Mouse (Mus musculus) heart, adult 10 weeks (tissue): ENCODE measurements around the gene Ccdc116. TPM values are rescaled to one million over a fixed set of nuclear protein-coding genes. Genes with fewer than 3 reads are reported as not detected.

Experiments
- polyA plus RNA-seq: library from polyadenylated mRNA; stranded (reverse); fragments of 350-450 nt; fragmentation: Illumina TruSeq; extraction: RNeasy Lipid Tissue Mini Kit (QIAGEN cat#74804); gene quantifications from one replicate; pipeline ENCODE4 v1.2.3, GENCODE M21; 2014; ENCODE audit warnings: low read depth, low replicate concordance

Gene Ccdc116
- 0.10 TPM for polyA plus RNA-seq

DNA sequence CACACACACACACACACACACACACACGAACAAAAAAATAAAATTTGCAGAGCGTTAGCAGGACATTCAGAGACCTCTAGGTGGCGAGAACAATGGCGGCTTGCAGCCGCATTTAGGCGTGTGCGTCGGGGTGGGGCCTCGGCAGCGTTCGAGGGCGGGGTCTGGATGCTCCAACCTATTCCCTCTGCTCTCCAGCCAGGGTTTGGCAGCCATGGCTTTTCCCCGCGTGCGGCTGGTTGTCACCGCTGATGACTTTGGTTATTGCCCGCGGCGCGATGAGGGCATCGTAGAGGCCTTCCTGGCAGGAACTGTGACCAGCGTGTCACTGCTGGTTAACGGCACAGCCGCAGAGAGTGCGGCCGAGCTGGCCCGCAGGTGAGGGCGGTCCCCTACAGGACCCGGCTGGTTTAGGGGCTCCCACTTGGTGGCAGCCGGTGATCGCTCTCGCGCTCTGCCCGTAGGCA, at the start of gene Ccdc116:
TSS of gene Ccdc116 (minus strand) at position 458 of the 464 bp plus-strand sequence.

DNA sequence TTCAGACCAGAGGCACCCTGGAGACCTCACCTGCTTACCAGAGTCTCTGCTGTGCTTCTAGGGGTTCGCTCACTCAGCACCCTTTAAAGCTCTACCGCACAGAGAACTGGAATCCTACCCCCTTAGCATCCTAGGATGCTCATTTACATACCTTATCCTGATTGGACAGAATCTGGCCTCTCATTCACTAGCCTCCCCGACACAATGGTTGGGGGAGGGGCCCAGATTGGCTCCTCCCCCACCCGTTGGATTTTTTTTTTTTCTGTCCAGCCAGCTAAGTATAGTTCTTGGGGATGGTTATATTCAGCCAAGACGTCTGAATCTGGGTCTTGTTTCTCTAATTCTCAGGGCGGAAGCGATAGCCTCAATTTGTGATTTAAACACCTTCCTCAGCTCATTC, 2.7 kb downstream of the Ccdc116 start, which contains the start of gene Ydjc:
TSS of gene Ydjc (plus strand) at position 283 of the 400 bp plus-strand sequence.

DNA sequence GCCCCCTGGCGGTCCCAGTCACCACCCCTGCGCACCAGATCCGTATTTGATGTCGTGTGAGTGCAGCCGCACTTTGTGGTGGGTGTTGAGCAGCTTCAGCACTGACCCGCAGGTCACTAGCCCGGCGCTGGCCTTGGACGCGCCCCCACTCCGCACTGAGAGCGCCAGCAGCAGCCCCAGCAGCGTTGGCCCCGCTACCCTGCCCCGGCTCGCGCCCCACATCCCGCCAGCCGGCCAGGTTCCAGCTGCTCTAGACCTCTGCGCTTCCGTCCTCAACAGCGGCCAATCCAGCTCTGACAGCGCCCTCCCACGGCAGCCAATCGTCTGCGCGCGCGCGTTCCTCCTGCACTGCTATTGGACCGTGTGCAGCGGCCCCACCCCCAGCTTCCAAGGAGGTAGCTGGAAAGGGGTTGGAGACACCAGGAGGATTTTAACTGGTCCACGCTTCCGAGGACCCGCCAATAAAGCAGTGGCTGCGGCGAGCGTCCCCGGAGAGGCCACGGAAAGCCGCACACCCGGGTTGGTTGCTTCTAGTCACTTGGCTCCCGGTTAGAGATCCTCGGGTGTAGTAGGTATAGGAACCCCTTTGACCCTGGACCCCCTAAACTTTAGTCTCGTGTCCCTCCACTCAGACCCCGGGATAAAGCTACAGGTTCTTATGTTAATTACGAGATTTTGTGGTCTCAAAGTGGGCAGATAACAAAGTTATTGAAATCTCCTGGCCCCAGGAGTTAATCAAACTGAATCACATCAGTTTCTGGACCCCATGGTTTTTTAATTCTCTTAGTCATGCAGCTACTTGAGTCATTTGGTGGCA, 14.7 kb downstream of the Ccdc116 start, which contains the start of gene Sdf2l1:
TSS of gene Sdf2l1 (minus strand) at position 295 of the 817 bp plus-strand sequence.

DNA sequence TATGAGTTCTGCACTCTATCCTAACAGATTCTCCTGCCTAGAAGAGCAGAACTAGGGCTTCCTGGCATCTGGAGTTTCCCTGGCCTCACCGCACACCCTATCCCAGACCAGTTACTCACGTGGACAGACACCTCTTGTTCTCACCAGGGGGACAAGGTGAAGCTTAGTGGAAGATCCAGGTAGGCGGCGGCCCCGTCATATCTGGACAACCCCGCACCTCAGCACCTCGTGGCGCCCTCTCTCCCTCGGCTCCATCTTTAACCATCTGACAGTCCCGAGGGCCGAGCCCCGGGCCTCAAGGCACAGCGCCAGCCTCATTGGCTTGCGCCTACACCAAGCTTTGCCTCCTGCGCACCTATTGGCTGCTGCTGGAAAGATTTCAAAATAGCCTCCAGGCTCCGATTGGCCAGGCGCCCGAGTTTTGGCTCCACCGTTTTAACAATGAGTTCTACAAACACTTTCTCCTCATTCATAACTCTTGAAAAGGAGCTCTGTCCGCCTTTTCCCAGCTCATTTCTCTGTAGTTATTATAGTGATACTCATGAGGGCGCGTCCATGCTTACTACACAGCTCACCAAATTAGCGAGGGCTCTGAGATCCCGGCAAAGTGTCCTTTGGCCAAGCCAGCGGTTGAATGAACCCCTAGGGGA, 22.0 kb downstream of the Ccdc116 start, which contains the start of gene 2610318N02Rik:
TSS of gene 2610318N02Rik (minus strand) at position 297 of the 650 bp plus-strand sequence.

DNA sequence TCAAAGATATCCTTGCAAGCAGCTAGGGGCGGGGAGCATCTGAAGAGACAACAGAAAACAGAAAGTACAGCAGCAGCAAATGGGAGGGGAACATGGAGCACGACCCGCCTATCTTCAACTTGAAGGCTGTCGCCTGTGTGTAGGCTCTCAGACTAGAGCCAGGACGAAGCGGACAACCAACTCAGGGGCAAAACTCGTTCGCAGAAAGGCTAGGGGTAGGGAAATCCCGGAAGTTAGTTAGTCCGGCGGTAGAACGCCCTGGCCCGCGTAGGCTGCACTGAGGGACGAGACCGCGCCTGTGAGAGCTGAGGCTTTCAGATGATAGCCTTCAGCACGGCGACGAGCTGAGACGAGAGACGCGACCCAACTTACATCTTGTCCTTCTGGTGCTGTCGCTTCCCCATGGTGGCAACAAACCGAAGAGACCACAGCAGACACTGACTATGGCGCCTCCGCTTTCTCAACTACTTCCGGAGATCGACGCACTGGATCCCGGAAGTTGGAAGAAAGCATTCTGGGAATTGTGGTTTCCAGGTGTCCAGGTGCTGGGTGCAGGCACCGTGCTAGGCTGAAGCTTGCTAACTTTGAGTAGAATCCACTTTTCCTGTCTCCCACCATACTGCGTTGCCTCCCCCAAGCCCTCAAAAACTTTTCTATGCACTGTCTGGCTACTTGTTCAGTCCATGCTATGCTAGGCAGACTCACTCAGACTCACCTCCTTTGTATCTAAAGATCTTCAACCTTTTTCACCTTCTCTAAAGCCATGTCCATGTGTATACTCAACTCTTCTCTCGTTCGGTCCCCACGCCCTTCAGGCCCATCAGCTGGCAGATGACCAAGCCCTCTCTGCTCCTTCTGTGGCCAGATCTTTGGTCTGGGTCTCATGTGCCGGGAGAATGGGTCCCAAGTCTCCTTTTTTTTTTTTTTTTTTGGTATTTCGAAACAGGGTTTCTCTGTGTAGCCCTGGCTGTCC, 36.0 kb downstream of the Ccdc116 start, which contains the start of gene Ppil2:
TSS of gene Ppil2 (minus strand) at position 487 of the 973 bp plus-strand sequence.

Other genes starting within 250 kb of the Ccdc116 start
- gene Mapk1, start 163.8 kb downstream of the Ccdc116 start, polyA plus RNA-seq = 105 TPM
- 0.84 TPM for gene Ypel1, start 77.5 kb downstream of the Ccdc116 start, polyA plus RNA-seq
- gene Ppil2, start 36.0 kb downstream of the Ccdc116 start, polyA plus RNA-seq = 44.2 TPM
- not detected for gene 2610318N02Rik, start 22.1 kb downstream of the Ccdc116 start, polyA plus RNA-seq
- 7.7 TPM for gene Sdf2l1, start 14.8 kb downstream of the Ccdc116 start, polyA plus RNA-seq
- gene Ydjc, start 2.6 kb downstream of the Ccdc116 start, polyA plus RNA-seq = 2.1 TPM
- 102 TPM for gene Ube2l3, start 55.4 kb upstream of the Ccdc116 start, polyA plus RNA-seq
- not detected for gene Rimbp3, start 61.4 kb upstream of the Ccdc116 start, polyA plus RNA-seq
- 2.0 TPM for gene Hic2, start 86.3 kb upstream of the Ccdc116 start, polyA plus RNA-seq
- 4.1 TPM for gene Tmem191c, start 128.8 kb upstream of the Ccdc116 start, polyA plus RNA-seq
- gene Serpind1, start 184.1 kb upstream of the Ccdc116 start, polyA plus RNA-seq = 0.42 TPM